Mouse (Mus musculus) lung, embryonic 15.5 days (tissue): ENCODE measurements around the gene Mdga1. TPM values are rescaled to one million over a fixed set of nuclear protein-coding genes. Genes with fewer than 3 reads are reported as not detected.

Experiments
- ATAC-seq: fragments of 200-750 bp; cut with Nextera tagmentation; 2 replicates; pipeline ENCODE4 v1.8.0; 2017; ENCODE audit warnings: moderate number of reproducible peaks, borderline replicate concordance; ENCODE audit not compliant: low FRiP score, low TSS enrichment; ENCODE audit errors: extremely low read depth
- H3K27ac ChIP-seq: fragments of 300-500 bp; sonication (generic); 2 replicates; pipeline ENCODE4 v1.5.1; 2015; ENCODE audit warnings: moderate library complexity, mild to moderate bottlenecking, inconsistent platforms
- H3K27me3 ChIP-seq: fragments of 300-500 bp; sonication (generic); 2 replicates; pipeline ENCODE4 v1.6.1; 2015; ENCODE audit warnings: inconsistent platforms
- H3K36me3 ChIP-seq: fragments of 300-500 bp; sonication (generic); 2 replicates; pipeline ENCODE4 v1.6.1; 2015; ENCODE audit warnings: inconsistent platforms
- H3K4me1 ChIP-seq: fragments of 300-500 bp; sonication (generic); 2 replicates; pipeline ENCODE4 v1.6.1; 2015; ENCODE audit warnings: inconsistent platforms
- H3K4me2 ChIP-seq: fragments of 300-500 bp; sonication (generic); 2 replicates; pipeline ENCODE4 v1.6.1; 2015; ENCODE audit warnings: inconsistent platforms, mild to moderate bottlenecking, moderate library complexity
- H3K4me3 ChIP-seq: fragments of 300-500 bp; sonication (generic); 2 replicates; pipeline ENCODE4 v1.5.1; 2015; ENCODE audit warnings: mild to moderate bottlenecking, inconsistent platforms
- H3K9ac ChIP-seq: fragments of 300-500 bp; sonication (generic); 2 replicates; pipeline ENCODE4 v1.6.1; 2015; ENCODE audit warnings: inconsistent platforms
- H3K9me3 ChIP-seq: fragments of 300-500 bp; sonication (generic); 2 replicates; pipeline ENCODE4 v1.6.1; 2016; ENCODE audit warnings: inconsistent platforms
- whole genome bisulfite sequencing: fragments of 180-500 bp; shearing (Covaris S2); methylation state at CpG from one replicate; pipeline ENCODE4 v1.1.7; 2015; 5-methylcytosine and 5-hydroxymethylcytosine counted together
- polyA plus RNA-seq: library from polyadenylated mRNA; unstranded; fragments of >200 nt; fragmentation: Nextera tagmentation; extraction: Ambion mirVana; gene quantifications from 2 replicates; pipeline ENCODE4 v1.2.1, GENCODE M21; 2015

Gene Mdga1
- polyA plus RNA-seq, 1 experiment from 2014 or later: 4.2 TPM

GRCm38 (mm10) chr17:29888981-29889980 lies 80.6 kb downstream of the Mdga1 start:
- H3K36me3 ChIP-seq: no peaks in the 10 kb centered on the region
- peaks cover 72% of the 10 kb centered on the region for H3K27me3 ChIP-seq
- peaks cover 31% of the 10 kb centered on the region for H3K4me1 ChIP-seq

GRCm38 (mm10) chr17:29887881-29888826 lies 81.7 kb downstream of the Mdga1 start:
- Histone ChIP-seq H3K9ac (peak overlapping the region; percentile 67), H3K27me3 (peaks cover 82% of the 10 kb centered on the region), H3K36me3 (no peaks in the 10 kb centered on the region), H3K4me1 (peaks cover 31% of the 10 kb centered on the region), H3K4me3 (peak overlapping the region; percentile 66), H3K9me3 (no peaks in the 10 kb centered on the region), H3K27ac (peak overlapping the region; percentile 86), H3K4me2 (peak overlapping the region; percentile 99)
- ATAC-seq: peak; percentile 66
- WGBS: under 1% methylated on average over 56 of the region's 93 CpGs

More at GRCm38 (mm10) chr17:29888981-29889980, 80.6 kb downstream of the Mdga1 start:
- H3K9me3 ChIP-seq: no peaks in the 10 kb centered on the region
- no peak for ATAC-seq
- H3K9ac ChIP-seq: peak overlapping the region; percentile 67; the same call in 1 of the 2 replicates
- 1% methylated on average over 66 of the region's 67 CpGs for WGBS
- H3K27ac ChIP-seq: peak overlapping the region; percentile 86
- H3K4me2 ChIP-seq: peak overlapping the region; percentile 99
- H3K4me3 ChIP-seq: peak overlapping the region; percentile 66

- Histone ChIP-seq H3K9me3 (no peaks in the 10 kb centered on the region), H3K4me3 (peak overlapping the region; percentile 66), H3K27me3 (peaks cover 83% of the 10 kb centered on the region), H3K27ac (peak overlapping the region; percentile 86), H3K4me2 (peak overlapping the region; percentile 99), H3K36me3 (no peaks in the 10 kb centered on the region), H3K9ac (peak overlapping the region; percentile 67), H3K4me1 (peaks cover 31% of the 10 kb centered on the region)
- ATAC-seq: peak; percentile 39; the same call in 1 of the 2 replicates
- under 1% methylated on average over 57 of the region's 57 CpGs for WGBS
Measured at GRCm38 (mm10) chr17:29887271-29887880, 82.5 kb downstream of the Mdga1 start.

- H3K27ac ChIP-seq: peak overlapping the region; percentile 86
- peak overlapping the region; percentile 67 for H3K9ac ChIP-seq
- H3K4me2 ChIP-seq: peak overlapping the region; percentile 99
- peaks cover 81% of the 10 kb centered on the region for H3K27me3 ChIP-seq
- ATAC-seq: no peak
- under 1% methylated on average over 39 of the region's 39 CpGs for WGBS
- H3K4me1 ChIP-seq: peaks cover 31% of the 10 kb centered on the region
- peak overlapping the region; percentile 66 for H3K4me3 ChIP-seq
- no peaks in the 10 kb centered on the region for H3K9me3 ChIP-seq
- no peaks in the 10 kb centered on the region for H3K36me3 ChIP-seq
Measured at GRCm38 (mm10) chr17:29886655-29887251, 83.1 kb downstream of the Mdga1 start.

- Histone ChIP-seq H3K9me3 (no peaks in the 10 kb centered on the region), H3K4me2 (peak overlapping the region; percentile 99), H3K4me1 (peaks cover 31% of the 10 kb centered on the region), H3K27me3 (peaks cover 74% of the 10 kb centered on the region), H3K36me3 (no peaks in the 10 kb centered on the region), H3K9ac (peak overlapping the region; percentile 67), H3K4me3 (peak overlapping the region; percentile 66), H3K27ac (no peak overlapping the region)
- no peak for ATAC-seq
- WGBS: 6% methylated on average over 4 of the region's 4 CpGs
Measured at GRCm38 (mm10) chr17:29886061-29886460, 83.8 kb downstream of the Mdga1 start.

GRCm38 (mm10) chr17:29884596-29884995 lies 85.3 kb downstream of the Mdga1 start:
- peak overlapping the region; percentile 99 for H3K4me2 ChIP-seq
- WGBS: 51% methylated on average over 6 of the region's 6 CpGs
- peaks cover 28% of the 10 kb centered on the region for H3K4me1 ChIP-seq
- H3K9ac ChIP-seq: no peak overlapping the region
- H3K9me3 ChIP-seq: no peaks in the 10 kb centered on the region
- no peak overlapping the region for H3K4me3 ChIP-seq
- H3K27ac ChIP-seq: no peak overlapping the region
- H3K36me3 ChIP-seq: no peaks in the 10 kb centered on the region
- H3K27me3 ChIP-seq: peaks cover 60% of the 10 kb centered on the region
- no peak for ATAC-seq

- Histone ChIP-seq H3K9me3 (no peaks in the 10 kb centered on the region), H3K4me3 (no peak overlapping the region), H3K27ac (no peak overlapping the region), H3K4me2 (no peak overlapping the region), H3K4me1 (peaks cover 20% of the 10 kb centered on the region), H3K27me3 (peaks cover 51% of the 10 kb centered on the region), H3K9ac (no peak overlapping the region), H3K36me3 (no peaks in the 10 kb centered on the region)
- no peak for ATAC-seq
- WGBS: 60% methylated on average over 9 of the region's 9 CpGs
Measured at GRCm38 (mm10) chr17:29883351-29883750, 86.5 kb downstream of the Mdga1 start.

GRCm38 (mm10) chr17:29882885-29883284 lies 87.0 kb downstream of the Mdga1 start:
- no peak for ATAC-seq
- no peak overlapping the region for H3K9ac ChIP-seq

GRCm38 (mm10) chr17:29880251-29880650 lies 89.6 kb downstream of the Mdga1 start:
- Histone ChIP-seq H3K27ac (no peak overlapping the region), H3K9me3 (no peaks in the 10 kb centered on the region), H3K4me3 (no peak overlapping the region), H3K4me2 (no peak overlapping the region), H3K9ac (no peak overlapping the region), H3K4me1 (no peaks in the 10 kb centered on the region), H3K36me3 (no peaks in the 10 kb centered on the region), H3K27me3 (peaks cover 22% of the 10 kb centered on the region)
- WGBS: 60% methylated on average over 10 of the region's 10 CpGs
- no peak for ATAC-seq

More at GRCm38 (mm10) chr17:29882885-29883284, 87.0 kb downstream of the Mdga1 start:
- Histone ChIP-seq H3K9me3 (no peaks in the 10 kb centered on the region), H3K4me2 (no peak overlapping the region), H3K36me3 (no peaks in the 10 kb centered on the region), H3K27ac (no peak overlapping the region), H3K27me3 (peaks cover 47% of the 10 kb centered on the region), H3K4me1 (peaks cover 20% of the 10 kb centered on the region), H3K4me3 (no peak overlapping the region)
- under 1% methylated on average over 5 of the region's 5 CpGs for WGBS

- Histone ChIP-seq H3K9me3 (no peaks in the 10 kb centered on the region), H3K36me3 (no peaks in the 10 kb centered on the region), H3K9ac (no peak overlapping the region), H3K4me3 (no peak overlapping the region), H3K4me1 (peaks cover 3% of the 10 kb centered on the region), H3K4me2 (no peak overlapping the region), H3K27me3 (peaks cover 10% of the 10 kb centered on the region), H3K27ac (no peak overlapping the region)
- 70% methylated on average over 10 of the region's 10 CpGs for WGBS
- no peak; the same call in 1 of the 2 replicates for ATAC-seq
Measured at GRCm38 (mm10) chr17:29878990-29879389, 90.9 kb downstream of the Mdga1 start.
